Mouse (Mus musculus) adrenal gland, adult 2 months (tissue): ENCODE measurements around the gene Mad1l1. TPM values are rescaled to one million over a fixed set of nuclear protein-coding genes. Genes with fewer than 3 reads are reported as not detected.
A peak's percentile ranks its signal among the peaks of the same experiment; 100 is the strongest.

Source experiments
- DNase-seq: peaks from one replicate; pipeline ENCODE4 v3.0.0; 2021
- polyA plus RNA-seq: library from polyadenylated mRNA; depleted of rRNA; stranded (reverse); fragments of >200 nt; gene quantifications from 2 replicates; pipeline ENCODE4 v1.2.3, GENCODE M21; 2012
- total RNA-seq, 2 experiments: library from RNA; stranded (reverse); gene quantifications; 2 replicates each; pipeline ENCODE4 v1.2.3; 2021

The Mad1l1 gene
- total and polyA plus RNA-seq, 3 experiments: 12.4 to 21.0 (median 20.5) TPM

DNA sequence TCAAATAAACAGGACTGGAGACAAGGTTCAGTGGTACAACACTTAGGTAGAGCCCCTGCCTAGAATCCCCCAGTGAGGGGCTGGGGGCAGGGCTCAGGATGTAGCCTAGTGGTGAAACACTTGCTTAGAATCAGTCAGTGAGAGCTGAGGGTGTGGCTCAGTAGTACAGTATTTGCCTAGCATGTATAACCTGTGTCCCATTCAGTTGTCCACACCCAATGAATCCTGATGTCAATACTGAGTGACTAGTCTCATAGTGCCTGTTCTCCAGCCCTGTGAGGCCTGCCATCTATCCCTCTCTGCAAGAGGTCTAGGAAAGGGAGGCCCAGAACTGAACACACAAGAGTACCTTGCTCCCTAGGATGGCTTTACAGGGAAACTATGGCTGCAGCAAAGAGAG lies 232.1 kb downstream of the Mad1l1 start:
- no peak for DNase-seq

DNA sequence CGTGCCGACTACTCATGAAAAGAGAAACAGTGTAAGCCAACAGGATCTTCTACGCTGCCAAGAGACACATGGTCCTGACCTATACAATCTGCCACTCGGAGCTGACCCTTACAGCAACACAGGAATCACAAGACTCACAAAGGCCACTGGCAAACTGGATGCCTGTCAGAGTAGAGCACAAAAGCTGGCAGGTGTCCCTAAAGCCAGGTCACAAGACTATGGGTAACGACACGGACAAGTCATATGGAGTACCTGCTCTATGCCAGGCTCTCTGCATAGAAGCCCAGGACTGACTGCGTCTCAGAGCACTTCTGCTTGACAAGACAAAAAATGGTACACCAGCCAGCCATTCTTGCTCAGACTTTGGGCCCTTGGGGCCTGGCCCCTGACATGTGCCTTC lies 234.1 kb downstream of the Mad1l1 start:
- no peak for DNase-seq

DNA sequence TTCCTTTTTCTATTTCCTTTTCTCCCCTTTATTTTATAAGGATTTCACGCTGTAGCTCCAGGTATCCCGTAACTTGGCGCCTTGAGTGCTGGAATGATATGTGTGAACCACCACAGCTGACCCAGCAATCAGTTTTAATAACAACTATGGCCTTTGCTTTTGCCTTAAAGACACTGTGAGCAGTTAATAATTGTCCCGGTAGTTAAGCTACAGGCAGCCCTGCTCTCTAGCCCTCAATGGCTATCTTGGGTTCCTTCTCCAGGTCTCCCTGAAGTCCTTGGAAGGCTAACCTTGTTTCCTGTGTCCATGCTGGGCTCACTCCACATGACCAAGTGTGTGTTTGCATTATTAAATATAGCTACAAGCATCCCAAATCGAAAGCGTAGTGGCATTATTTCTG lies 237.0 kb downstream of the Mad1l1 start:
- DNase-seq: no peak

DNA sequence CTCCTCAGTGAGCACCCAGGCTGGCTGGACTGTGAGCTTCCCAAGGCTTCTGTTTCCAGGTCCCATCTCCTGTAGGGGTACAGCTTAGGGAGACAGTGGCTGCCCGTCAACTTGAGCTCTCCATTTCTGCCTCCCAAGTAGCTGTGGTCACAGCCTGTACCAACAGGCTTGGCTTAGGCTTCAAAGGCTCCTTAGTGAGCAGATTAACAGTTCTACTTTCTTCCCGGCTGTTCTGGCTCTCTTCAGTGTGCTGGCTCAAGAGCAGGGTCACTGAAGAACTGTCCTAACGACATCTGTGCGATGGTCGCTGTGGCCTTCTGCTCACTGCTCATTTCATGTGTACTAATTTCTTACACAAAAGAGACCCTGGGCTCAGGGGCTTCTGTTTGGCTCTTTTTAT lies 237.4 kb downstream of the Mad1l1 start:
- no peak for DNase-seq

DNA sequence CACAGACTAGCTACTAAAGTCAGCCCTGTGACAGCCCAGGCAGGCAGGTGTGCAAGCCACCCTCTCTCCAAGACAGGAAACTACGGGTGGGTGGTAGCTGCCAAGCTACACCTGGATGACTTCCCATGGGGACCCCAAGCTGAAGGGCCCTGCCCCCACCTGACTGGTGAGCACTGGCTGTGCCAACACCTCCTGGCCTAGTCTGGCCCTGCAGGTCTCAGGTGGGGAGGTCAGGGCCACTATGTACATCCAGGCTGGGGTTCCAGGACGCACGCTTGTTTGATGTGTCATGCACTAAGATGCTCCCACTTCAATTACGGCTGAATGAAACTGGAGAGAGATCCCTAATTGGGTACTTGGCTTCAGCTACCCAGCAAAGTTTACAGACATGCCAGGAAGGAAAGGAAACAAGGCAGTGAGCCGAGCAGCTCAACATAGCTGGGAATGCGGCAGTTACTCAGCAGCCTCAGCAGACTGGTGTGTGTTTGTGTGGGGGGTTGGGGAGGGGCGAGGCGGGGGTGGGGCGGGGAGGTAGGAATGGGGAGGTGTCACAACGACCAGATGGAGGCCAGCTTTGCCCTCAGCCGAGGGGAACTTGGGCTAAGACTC lies 239.0 kb downstream of the Mad1l1 start:
- no peak for DNase-seq

DNA sequence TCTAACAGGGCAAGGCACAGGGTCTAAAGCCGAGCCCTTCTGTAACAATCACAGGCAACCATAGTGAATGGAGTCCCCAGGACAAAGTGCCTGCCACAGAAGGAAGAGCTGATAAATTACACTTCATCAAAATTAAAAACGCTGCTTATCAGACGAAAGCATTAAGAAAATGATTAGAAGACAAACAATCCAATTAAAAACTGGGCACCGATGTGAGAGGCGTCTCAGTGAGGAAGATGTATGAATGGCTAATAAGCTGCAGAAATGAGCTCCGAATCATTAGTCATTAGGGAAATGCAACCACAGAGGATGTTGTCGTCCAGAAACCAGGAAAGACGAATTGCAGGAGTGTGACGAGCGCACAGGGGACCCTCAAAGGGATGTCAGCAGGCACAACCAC lies 240.3 kb downstream of the Mad1l1 start:
- no peak for DNase-seq

DNA sequence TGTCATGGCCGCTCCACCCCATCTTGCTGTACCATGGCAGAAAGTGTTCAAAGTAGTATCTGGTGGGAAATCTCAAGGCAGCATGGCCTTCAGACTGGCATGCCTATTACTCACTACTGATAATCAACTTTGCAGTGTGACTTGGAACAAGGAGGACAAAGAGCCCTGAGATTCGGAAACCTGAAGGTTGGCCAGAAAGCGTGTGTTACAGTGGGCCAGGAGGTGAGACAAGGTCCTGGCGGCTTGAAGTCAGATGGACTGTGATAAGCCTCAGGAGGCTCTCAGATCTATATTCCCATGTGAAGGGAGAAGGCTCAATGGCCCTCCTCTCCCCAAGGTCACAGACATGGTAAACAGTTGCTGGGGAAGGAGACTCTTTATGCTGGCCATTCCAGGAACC lies 241.8 kb downstream of the Mad1l1 start:
- DNase-seq: peak; percentile 56

DNA sequence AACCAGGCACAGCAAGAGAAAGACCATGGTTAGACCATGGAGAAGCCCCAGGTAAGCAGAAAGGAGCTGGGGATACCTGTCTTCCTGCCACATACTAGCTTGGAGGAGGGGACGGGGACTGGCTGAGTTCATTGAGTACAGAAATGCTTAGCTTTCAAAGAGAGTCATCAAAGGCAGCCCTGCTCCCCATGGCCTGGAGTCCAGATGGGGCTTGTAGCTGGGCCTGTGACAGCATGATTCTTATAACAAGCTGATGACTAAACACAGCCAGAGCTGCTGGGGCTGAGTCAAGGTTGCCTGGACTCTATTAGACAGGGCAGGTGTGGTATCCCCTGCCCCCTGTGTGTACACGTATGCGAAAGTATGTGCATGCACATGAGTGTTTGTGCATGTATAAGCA lies 242.9 kb downstream of the Mad1l1 start:
- peak; percentile 55 for DNase-seq

DNA sequence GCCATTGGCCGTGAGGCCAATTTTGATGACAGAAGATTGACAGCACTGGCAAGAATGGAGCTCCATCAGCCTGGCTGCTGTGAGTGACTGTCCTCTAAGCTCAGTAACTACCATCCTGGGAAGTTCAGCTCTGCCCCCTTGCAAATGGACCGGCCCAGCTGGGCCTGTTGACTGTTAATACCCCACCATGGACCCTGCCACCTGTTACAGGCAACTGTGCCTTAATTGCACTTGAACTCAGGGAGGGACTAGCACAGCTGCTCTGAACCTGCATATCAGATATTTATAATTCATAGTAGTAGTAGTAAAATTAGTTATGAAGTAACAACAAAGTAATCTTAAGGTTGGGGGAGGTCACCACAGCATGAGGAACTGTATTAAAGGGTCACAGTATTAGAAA lies 244.9 kb downstream of the Mad1l1 start:
- DNase-seq: no peak

DNA sequence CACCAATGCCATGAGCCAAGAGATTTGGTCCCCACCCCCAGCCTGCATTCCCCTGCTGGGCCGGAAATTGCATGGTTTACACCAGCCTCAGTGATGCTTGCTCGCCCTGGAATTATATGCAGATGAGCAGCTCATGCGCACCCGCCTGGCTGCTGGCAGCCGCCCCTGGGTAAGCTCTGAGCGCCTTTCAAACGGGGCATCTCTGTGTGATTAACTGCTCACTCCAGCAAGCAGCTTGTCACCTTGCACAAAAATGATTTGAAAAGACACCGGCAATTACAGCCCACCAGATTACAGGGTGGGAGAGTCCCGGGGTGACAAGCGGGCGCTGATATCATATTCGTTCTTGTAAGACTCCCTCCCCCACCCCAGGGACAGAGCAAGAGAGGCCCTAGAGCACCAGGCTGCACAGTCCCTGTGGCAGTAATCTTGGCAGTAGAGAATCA lies 247.7 kb downstream of the Mad1l1 start:
- DNase-seq: no peak

DNA sequence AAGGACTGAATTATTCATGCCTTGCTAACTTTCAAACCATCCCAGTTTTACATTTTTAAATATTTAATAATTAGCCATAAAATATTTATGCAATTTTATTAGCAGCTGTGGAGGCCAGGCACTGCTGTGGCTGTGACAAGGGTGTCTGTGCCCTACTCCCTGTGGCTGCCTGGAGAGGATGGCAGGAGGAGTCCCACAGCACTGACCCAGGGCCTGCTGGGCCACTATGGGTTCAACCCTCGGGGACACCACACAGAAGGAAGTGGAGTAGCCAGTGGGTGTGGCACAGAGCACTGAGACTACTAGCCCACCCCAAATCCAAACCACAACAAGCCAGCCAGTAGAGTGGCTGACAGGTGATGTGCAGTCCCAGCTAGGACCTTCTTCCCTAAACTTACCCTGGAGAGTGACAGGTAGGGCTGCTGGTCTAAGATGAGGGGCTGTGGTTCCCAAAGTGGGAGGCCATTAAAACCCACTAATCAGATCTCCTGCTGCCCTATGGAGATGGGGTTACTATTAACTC lies 248.1 kb downstream of the Mad1l1 start:
- no peak for DNase-seq

DNA sequence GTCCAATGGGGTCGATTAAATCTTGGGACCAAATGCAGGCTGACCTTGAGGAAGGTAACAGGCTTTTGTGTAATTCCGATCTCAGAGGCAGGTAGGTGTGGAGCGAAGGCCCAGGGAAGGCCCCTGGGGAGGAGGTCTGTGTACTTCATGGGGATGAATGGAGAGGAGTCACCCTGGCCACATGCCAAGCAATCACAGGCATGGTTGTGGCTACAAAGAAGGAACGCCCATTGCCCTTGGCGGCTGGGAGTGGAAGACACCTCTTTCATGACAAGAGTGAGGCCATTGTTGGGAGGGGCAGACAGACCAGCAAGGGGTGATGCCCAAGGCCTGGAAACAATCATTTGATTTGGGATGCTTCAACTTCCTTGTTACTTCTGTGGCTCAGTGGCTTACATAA lies 252.8 kb downstream of the Mad1l1 start:
- peak; percentile 76 for DNase-seq

DNA sequence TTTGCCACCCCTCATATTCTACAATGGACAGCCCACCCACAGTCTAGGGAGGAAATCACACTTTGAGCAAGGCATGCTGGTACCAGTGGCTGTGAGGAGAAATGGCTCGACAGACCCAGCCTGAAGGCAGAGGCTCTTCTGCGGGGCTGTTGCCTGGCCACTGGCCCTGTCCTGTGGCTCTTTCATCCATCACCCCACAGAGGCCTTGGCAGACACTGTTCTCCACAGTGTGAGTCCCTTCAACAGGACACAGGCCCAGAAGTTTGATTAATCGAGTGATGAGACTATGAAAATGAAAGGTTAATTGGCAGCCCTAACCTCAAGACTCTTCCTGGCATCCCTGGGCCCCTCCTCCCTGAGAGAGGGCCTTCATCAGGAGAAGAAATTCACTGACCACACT lies 253.3 kb downstream of the Mad1l1 start:
- no peak for DNase-seq

DNA sequence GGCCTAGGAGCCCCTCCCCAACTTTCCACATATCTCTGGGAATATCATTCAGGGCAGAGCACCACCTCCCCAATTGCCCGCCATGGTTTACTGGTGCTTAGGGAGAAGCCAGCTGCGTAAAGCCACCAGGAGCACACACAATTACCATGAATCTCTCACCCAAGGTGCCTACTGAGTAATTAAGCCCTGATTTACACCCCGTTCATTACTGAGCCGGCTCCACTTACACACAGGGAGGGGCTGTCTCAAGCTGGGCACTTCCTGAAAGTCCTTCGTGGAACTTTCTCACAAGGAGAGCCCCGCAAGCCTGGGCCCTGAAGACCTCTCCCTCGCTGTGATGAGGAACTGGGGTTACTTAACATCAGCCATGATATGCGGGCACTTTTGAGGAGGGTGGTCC lies 254.6 kb downstream of the Mad1l1 start:
- DNase-seq: no peak

DNA sequence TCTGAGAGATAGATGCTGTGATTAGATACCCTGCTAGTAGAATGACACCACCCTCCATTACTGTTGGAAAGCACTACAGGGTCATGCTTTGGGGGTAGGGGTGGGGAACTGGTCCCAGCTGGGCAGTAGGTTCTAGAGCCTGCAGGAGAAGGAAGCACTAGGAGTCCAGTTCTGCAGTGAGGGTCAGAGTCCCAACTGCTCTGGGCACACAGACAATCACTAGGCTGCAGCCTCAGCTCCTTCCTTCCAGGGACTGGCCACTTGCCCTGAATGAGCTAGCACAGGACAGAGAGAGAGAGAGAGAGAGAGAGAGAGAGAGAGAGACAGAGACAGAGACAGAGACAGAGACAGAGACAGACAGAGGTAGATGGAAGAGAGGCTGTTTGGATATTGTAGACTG lies 255.1 kb downstream of the Mad1l1 start:
- no peak for DNase-seq

DNA sequence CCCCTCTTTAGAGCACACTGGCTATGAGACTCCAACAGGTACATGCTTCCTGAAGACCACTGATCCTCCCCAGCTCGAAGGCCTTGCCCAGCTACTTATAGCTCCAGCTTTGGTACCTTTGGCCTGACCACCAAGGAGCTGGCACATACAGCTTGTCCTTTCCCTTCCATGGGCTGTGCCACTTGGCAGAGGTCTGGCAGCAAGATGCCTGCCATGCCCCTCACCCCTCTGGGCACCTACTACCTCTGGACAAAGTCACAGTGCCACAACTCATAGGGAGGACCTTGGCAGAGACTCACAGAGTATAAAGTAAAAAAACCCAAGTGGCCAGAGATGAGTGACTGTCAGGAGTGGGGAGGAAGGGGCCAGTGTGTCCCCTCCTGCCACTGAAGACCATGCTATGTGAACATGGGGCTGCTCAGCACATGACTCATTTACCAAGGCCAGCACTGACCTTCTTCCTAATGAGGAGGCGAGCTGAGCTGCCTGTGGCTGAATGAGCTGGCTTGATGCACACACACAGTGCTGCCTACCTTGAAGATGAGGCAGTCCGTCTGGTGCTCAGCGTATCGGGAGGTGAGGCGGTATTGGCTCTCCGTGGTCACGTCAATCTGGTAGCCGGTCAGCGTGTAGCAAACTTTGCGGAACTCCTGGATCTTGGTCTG lies 255.9 kb downstream of the Mad1l1 start:
- peak; percentile 73 for DNase-seq

DNA sequence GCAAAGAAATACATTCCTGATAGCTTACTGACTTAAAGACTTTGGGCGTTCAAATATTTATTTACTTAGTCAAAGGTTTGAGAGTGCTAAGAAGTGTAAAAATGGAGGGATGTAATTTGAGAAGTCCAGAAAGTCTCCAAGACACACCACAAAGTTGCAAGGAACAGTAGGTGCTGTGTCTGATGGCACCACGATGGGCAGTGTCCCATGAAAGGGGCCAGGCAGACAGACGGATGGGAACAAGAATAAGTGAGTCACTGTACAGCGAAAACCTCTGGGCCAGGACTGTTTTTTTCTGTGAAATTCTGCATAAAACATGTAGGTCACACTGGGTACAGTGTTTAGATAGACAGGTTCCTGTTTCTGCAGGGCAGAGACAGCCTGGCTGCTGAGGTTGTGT lies 256.8 kb downstream of the Mad1l1 start:
- no peak for DNase-seq

DNA sequence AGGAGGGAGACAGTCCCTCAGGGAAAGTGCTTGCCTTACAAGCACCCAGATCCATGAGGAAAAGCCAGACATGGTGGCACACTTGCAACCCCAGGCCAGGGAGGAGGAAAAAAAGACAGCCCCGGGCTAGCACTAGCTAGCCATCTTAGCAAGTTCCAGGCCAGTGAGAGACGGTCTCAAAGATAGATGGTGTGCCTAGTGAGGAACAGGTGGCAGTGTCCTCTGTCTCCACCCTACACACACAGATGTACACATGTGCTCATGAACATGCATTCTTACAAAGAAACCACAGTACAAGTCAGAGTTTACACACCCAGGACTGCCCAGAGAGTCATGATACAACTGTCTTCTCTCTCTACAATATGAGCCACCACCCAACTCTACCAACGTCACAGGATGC lies 258.5 kb downstream of the Mad1l1 start:
- DNase-seq: no peak

DNA sequence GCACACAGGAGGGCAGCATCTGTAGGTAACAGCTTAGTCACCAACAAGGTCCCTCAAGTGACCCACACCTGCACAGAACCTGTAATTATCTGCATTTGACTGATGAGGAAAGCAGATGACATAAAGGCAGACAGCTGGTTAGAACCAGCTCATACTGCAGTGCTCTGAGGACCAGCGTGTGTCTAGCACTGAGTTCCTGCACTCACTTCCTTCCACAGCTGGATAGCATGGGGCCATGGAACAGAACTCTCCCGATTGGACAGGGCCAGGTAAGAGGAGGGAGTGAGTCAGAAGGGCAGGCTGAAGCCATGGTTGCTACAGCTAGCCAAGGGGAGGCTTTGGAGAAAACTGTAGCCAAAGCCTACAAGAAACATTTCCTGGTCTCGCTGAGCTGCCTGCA lies 259.0 kb downstream of the Mad1l1 start:
- DNase-seq: no peak

DNA sequence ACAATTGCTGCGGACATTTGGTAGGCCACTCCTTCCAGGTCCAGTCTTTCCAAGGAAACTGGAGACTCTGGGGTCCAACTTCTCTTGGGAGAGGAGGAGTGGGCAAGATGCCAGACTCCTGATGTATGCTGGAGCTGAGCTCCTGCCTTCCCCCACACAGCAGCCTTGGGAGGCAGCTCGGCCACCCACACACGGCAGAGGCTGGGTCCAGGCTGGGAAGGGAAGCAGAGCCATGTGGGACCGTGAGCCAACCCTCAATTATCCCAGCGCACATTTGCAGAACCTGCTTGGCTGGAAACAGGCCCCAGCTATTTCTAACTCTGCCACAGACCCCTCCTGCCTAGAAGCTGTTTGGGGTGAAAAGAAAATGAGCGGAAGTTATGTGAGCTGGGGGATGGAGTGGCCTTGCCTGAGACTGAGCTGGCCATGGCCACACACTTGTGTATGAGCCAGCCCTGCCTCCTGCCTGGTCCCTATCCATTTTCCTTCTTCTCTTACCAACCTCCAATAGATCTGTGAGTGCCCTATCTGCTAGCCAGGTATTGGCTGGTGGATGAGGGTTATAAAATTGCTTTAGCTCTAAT lies 260.0 kb downstream of the Mad1l1 start:
- peak; percentile 27 for DNase-seq

DNA sequence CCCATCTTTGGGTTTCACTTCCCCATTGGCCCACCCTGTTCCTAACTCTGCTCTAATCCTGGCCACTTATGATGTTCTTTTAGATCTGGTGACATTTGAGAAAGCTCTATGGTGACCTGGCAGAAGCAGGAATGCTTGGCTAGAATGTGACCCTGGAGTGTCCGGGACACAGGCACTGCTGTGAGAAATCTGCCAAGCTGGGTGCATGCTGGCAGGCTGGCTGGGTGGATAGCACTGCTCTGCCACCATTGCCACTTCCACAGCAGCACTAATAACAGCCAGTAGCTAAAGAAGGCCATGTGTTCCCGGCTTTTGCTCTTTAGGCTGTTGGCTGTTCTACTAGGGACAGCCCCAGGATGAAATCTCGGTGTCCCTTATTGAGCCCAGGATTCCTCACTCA lies 265.1 kb downstream of the Mad1l1 start:
- no peak for DNase-seq

DNA sequence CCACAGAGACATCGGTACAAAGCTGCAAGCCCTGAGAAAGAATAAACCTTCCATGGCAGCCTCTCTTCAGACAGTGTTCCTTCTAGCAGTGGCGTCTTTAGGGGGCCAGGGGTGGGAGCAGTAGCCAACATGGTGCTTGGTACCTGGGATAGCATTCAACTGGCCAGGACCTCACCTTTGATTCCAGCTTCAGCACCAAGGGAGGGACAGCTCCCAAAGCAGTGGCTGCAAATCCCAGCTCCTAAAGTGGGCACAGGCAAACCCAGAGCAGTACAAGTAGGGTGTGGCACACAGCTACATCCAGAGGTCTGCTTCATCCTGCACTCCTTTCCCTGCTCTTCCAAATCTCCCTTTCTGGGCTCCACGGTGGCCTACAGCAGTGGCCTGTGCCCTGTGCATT lies 265.9 kb downstream of the Mad1l1 start:
- no peak for DNase-seq

DNA sequence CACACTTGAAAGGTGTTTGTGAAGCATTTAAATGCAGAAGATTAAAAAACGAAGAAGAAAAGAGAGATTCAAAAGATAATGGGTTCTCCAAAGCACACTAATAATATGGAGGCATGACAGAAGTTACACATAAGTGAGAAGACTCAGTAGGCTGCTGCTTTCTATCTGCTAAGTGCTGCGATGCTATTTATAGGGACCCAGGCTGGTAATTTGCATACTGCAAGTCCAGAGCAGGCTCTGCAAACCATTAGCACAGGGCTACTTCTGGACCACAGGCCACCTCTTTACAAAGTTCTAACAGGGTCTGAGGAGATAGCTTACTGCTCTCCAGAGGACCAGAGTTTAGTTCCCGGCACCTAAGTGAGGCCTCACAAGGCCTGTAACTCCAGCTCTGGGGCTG lies 267.7 kb downstream of the Mad1l1 start:
- DNase-seq: no peak

DNA sequence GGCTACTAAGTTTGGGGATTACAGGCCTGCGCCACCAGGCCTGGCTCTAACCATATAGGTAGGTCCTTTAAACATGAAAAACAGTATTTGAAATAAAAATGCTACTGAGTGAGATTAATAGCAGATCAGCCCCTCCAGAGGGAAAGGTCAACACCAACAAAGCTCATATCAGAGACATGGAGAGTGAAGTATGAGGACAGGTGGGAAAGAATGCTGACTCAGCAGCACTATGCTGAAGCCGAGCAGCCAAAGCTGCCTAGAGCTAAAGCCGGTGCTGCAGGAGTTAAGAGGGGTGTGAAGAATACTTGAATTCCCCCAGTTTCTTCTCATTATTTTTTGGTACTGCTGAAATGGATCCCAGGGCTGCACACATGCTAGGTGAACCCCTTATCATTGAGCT lies 268.9 kb downstream of the Mad1l1 start:
- DNase-seq: no peak
